Mouse (Mus musculus): ENCODE measurements around the gene Angel1.

Angel1 gene

DNA sequence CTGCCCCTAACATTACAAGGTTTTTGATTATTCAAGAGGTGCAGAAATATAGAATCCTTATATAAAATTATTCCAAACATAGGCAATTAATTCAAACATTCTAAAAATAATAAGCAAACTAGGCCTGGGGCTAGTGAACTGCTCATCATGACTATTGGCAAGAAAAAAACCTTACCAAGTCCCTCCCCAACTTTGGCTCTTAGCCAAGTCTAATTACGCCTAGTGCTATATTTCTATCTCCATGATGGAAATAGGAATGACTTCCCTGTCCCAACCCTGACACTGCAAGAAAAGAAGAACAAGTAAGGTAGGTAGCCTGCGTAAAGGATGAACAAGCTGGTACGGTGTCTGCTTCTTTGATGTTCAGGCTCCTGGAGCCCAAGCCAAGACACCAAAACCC lies 23.6 kb downstream of the Angel1 start:
- DNase-seq (ENCODE audit: low read depth, low spot score): no peak

DNA sequence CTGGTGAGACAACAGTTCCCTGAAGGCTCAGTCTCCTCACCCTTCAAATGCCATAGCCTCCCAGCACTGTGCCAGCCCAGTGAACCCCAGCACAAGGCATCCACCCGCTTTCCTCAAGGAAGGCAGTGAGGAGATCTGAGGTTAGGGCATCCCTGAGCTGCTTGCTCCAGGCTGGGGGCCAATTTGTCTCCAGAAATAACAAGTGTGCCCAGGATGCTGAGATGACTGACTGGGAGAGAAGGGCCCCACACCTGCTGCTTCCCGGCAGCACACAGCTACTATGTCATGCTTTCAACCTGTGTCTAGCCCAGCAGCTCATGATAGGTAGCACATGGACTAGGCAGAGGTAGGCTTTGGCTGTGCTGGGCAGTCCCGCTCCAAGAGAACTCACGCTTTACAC lies 24.8 kb downstream of the Angel1 start:
- DNase-seq (ENCODE audit: low read depth, low spot score): no peak

DNA sequence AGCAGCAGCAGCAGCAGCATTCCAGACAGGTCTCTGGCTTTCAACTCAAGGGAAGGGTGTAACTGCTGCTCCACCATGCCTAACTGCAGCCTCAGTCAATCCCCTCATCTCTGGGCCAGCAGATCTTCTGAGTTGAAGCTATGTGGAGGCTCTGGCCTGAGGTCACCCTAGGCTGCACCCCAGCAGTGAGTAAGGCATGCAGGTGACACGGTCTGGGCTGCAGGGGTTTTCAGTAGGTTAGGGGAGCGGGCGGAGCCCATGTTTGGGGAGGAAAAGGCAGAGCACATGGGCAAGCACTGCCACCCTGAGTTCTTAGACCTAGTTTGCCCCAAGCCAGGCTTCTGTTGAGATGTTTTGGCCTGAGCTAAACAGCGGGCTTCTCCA lies 25.3 kb downstream of the Angel1 start:
- no peak for DNase-seq (ENCODE audit: low read depth, low spot score)

DNA sequence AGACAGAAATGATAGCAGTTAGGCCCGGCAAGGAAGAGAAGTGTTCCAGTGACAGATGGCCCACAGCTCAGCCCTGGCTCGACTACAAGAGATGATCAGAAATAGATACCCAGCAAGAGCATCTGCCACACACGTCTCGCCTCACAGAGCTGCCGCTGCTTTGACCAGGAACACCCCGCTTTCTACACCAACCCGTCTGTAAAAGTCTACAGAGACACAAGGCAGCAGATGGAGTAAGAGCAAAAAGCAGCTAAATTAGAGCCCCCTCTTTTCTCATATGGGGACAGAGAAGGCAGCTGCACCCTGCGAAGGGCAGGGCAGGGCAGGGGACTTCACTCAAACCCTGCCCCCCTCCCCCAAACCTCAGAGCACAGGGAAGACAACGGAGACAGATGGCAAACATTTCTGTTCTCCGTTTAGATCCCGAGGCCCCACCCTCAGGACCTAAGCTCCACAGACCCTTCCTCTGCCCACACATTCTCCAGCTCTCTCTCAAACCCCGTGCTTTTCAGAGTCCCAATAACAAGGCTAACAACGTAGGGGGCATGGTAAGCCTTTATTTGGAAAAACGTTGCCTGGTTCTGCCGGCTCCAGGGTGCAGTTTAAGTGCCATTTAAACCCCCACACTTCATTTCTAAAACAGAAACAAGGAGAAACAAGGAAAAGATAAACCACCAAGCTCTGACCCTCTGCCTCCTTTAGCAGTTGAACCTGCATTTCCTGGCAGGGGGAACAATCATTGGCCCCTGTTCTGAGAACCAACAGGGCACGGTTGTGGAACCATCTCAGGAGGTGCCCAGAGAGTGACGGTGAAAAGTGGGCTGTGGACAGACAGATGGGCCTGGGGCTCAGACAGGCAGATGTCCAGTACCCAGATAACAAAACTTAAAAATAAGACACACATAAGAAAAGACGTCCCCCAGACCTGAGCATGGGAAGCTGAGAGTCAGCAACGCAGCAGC lies 26.0 kb downstream of the Angel1 start:
- no peak for DNase-seq (ENCODE audit: low read depth, low spot score)

DNA sequence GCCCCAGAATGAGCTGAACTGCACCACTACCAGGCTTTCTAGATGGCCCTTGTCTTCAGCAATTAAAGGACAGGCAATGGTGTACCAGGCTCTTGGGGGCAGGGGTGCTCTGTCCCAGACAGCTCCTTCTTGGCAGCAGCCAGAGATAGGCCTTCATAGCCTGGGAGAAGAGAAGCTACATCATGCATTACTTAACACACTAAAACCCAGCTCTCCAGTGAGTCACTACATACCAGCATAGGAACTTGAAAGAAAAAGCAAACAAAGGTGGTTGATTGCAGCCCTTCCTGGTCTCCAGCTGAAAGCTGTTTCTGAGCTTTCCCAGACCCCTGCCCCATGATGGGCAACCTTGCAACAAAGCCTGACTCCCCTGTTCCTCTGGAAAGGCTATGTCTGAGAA lies 27.7 kb downstream of the Angel1 start:
- DNase-seq (ENCODE audit: low read depth, low spot score): no peak

DNA sequence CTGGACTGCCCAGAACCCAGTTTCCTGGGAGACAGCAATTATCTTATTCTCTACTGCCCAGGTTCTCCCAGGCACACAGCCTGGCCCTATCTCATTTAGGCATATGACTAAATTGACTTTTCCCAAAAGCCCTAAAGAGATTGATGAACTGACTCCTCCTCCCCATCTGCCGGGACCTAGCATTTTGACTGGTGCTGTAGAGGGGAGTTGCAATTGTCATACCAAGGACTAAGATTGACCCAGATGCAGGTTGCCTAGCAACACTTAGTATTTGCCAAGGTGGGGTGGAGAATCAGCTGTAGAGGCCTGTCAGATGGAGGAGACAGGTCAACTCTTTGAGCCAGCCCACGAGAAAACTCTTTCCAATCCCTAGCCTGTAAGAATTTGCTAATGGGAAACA lies 28.3 kb downstream of the Angel1 start:
- DNase-seq (ENCODE audit: low read depth, low spot score): no peak

DNA sequence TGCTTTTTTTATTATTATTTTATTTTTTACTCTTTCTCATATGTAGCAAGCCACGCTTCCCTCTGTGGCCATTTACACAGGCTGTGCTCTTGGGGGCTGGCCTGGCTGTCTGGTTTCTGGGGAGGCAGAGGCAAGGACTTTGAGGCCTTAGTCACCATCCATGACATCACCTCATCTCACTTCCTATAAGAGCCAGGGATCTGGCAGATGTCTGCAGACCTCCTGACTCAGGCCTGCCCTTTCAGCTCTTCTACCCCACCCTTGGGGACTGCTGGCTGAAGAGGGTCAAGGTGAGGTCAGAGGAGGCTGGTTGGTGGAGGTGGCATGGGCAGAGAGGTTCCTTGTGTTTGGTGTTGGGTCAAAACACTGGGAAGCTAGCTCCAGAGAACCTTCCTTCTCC lies 31.8 kb downstream of the Angel1 start:
- no peak for DNase-seq (ENCODE audit: low read depth, low spot score)

DNA sequence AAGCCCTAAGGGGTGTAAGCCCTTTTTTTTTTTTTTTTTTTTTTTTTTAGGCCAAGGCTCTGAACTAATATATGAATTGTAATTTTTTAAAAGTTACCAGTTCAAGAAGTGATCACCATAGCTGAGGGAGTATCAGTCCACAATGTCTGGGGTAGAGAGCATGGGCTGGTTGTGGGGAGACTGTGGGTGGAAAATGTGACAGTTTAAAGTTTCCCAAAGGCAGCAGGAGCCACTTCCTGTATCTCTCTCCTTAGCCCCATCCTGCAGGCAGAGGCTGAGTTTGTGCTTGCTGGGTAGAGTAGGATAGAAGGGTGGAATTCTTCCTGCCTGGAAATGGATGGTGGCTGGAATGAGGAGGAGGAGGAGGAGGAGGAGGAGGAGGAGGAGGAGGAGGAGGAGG lies 32.9 kb downstream of the Angel1 start:
- DNase-seq (ENCODE audit: low read depth, low spot score): peak; percentile 47

DNA sequence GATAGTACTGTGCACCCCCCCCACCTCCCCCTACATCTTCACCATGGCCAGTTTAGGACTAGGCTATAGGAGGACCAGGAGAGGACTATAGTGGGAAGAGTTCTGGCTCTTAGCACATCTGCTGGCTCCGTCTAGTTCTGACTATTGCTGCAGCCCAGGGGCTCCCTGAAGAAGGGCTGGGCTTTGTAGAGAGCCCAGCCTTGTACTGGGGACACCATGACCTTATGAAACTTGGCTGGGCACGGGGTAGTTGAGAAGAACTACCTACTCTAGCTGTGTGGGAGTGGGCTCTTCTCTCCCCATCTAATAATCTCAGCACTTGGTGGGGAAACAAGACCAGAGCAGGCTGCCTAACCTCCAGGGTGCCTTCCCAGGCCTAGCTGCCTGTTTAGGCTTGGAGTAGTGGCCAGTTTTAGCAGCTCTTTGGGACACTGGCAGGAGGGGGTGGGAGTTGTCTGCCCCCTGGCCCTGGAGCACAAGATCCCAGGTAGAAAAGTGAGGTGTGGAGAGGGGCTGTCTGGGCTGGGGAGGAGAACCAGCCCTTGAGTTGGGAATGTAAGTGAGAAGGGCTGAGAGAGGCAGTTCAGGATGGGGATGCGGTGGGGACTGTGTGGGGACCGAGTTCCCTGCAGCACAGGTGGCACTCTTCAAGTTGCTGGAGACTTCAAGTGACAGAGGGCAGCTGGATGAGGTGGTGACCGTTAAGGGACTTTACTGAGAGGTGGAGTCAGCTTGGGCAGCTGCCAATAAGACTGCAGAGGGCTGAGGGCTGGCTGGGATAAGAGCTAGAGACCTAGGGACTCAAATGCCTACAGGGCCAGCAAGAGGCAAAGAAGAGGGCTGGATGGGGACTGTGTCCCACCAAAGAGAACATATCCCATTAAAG lies 33.5 kb downstream of the Angel1 start:
- DNase-seq (ENCODE audit: low read depth, low spot score): no peak

DNA sequence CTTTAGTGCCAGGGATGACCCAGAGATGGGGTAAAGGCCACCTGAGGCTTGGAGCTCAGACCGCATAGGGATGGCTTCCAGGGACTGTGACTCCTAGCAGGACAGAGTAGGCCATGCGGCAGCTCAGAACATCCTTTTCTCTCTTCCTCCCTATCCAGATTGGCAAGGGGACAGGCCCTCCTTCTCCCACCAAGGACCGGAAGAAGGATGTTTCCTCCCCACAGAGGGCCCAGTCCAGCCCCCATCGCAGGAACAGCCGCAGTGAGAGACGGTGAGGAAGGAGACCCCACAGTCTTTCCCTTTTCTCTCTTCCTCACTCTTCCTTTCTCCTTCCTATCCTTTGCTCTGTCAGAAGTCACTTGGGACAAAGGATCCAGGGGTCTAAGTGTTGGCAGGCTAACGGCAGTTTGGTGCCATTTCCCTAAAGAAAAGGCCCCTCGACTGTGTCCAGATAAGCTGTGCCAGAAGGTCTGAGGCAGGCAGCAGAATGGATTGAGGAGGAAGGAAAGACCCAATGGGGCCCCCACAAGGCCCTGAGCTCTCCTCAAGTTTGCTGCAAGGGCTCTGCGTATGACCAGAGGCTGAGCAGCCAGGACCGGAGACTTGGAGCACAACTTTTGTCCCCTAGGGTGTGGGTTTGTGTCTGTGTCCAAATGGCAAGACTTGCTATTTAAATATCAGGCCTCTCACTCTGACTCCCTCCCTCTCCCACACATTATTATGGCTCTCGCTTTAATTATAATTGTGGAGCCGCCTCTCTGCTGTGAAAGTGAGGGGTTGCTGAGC lies 35.4 kb downstream of the Angel1 start:
- no peak for DNase-seq (ENCODE audit: low read depth, low spot score)

DNA sequence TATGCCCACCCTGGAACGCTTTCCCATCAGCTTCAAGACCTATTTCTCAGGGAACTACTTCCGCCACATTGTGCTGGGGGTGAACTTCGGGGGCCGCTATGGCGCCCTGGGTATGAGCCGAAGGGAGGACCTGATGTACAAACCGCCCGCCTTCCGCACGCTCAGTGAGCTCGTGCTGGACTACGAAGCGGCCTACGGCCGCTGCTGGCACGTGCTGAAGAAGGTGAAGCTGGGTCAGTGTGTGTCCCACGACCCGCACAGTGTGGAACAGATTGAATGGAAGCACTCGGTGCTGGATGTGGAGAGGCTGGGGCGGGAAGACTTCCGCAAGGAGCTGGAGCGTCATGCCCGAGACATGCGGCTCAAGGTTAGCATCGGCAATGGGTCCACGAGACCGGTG lies 37.3 kb downstream of the Angel1 start:
- DNase-seq (ENCODE audit: low read depth, low spot score): no peak

DNA sequence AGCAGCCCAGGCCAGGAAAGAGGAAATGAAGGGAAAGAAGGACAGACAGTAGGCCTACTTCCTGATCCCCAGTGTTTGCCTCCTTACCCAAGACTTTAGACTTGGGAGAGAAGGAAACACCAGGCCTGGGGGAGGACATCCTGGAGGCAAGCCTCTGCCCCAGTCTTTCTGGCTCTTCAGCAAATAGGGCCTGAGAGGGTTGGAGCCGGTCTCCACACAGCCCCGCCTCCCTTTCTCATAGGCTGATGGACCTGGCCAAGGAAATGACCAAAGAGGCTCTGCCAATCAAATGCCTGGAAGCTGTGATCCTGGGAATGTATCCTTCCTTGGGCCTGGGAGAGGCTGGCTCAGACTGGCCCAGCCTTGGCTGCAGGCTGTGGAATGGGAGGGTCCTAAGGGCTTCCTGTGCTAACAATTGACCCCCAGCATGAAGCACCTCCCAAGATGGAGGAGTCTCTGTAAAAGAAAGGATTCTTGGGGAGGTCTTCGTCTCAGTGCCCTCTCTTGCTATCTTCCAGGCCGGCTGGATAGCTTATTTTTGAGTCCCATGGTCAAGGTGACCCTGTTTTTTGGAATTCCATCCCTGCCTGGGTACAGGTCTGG lies 38.2 kb downstream of the Angel1 start:
- no peak for DNase-seq (ENCODE audit: low read depth, low spot score)

DNA sequence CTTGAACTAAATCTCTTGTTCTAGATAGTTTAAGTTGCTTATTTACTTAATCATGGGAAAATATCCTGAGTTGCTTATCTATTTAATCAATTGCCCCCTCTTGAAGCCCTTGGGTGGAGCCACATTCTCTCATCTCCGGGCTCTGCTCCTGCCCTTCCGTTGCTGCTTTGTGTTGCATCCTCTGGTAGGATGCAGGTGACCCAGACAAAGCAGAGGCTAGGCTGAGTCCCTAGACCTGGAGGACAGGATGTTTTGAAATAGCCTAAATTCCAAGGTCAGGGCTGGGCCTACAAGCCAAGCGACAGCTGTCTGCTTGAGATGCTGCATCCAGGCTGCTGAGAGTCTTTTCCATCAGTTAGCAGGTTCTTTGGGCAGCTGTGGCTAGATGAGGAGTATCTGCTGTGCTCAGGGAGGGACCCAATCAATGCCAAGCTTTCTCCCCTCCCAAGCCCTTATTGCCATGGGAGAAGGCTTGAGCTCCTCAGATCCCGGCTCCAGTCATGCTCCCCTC lies 38.8 kb downstream of the Angel1 start:
- no peak for DNase-seq (ENCODE audit: low read depth, low spot score)

DNA sequence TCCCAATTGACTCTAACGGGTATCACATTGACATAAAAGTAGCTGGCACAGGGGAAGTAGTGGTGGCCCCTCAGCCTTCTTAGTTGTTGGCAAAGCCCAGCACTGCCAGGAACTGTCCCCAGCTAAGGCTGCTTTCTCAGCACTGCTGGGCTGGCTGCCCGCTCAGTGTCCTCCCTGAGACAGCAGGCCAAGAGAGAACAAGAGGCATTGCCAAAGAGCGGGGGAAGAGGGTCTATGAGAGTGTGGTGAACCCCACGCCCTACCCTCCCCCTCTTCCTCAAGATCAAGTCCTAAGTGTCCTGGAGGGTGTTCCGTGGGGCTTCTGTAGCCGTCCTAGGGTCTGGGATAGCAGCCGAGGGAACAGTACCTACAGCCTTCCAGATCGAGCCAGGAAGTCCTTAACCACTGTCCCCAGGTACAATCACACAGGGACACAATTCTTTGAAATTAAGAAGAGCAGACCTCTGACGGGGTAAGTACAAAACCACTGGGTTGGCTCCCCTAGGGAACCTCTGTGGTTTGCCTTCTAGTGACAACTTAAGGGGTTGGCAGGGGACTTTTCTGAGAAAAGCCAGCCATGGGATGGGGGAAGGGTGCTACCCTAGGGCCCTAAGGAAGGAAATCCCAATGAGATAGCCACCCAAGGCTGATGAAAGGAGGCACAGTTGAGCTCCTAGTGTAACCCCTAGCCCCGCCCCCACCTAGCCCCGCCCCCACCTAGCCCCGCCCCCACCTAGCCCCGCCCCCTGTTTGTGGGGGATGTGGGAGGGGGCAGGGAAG lies 39.5 kb downstream of the Angel1 start:
- peak; percentile 58 for DNase-seq (ENCODE audit: low read depth, low spot score)

DNA sequence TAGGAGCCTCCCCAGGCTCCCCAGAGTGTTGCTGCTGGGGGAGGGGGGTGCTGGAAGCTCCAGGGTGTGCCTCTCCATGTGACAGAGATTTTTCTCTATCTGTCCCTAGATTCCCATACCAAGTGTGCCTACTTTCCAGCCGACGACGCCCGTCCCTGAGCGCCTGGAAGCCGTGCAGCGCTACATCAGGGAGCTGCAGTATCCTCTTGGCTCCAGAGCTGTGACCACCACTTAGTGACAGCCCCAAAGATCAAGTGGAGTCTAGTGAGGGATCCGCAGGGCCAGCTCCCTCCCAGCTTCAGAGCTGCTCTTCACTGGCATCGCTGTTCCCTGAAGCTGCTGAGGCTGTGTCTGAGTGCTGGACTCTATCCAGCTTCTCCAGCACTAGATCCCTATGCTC lies 41.0 kb downstream of the Angel1 start:
- DNase-seq (ENCODE audit: low read depth, low spot score): no peak

DNA sequence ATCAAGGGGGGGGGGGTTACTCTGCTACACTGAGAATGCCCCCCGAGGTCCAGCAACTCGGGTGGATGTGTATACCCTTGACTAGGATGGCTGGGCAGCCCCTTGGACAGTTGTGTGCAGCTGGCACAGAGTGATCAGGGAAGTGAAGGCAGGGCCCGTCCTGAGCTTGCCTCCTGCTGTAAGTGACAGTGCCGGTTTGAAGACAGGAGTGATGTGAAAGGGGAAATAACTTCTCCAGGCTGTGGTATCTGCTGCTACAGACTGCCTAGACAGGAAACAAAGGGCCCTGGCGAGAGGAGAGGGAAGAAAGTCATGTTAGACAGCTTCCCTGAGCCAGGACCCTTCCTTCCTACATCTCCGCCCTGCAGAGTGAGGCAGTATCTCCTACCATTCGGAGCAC lies 42.6 kb downstream of the Angel1 start:
- no peak for DNase-seq (ENCODE audit: low read depth, low spot score)

DNA sequence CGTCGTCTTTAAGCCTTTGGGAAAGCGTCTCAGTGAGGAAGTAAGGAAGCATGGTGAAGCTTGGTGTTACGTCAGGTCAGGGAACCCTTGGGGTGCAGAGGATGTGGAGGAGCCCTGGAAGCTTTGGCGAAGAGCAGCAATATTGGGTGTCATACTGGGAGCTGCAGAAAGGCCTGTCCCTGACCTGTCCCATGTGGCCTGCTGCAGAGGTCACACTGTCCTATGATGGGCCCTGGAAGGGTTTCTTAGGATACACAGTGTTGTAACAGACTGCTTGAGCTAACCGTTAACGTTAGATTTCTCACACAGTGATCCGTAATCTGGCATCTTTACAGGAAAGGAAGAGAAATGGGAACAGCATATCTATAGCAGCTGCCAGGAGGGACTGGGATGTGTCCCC lies 44.1 kb downstream of the Angel1 start:
- DNase-seq (ENCODE audit: low read depth, low spot score): no peak

DNA sequence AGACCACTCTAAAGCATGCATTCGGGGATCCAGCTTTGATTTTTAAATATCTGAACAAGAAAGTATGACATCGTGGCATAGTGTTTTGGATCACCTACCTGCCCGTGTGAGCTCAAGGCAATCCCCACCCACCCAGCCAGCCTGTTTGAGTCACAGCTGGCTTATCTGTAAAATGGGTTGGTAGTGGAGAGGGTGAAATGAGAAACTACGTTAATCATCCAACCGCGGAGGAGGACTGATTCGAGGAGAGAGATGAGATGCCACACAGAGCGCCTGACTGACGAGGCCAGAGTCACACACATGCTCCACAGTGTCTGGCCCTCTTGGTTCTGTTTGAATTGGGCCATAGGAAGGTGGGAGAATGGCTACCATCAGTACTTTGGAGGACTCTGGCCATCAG lies 44.6 kb downstream of the Angel1 start:
- no peak for DNase-seq (ENCODE audit: low read depth, low spot score)

DNA sequence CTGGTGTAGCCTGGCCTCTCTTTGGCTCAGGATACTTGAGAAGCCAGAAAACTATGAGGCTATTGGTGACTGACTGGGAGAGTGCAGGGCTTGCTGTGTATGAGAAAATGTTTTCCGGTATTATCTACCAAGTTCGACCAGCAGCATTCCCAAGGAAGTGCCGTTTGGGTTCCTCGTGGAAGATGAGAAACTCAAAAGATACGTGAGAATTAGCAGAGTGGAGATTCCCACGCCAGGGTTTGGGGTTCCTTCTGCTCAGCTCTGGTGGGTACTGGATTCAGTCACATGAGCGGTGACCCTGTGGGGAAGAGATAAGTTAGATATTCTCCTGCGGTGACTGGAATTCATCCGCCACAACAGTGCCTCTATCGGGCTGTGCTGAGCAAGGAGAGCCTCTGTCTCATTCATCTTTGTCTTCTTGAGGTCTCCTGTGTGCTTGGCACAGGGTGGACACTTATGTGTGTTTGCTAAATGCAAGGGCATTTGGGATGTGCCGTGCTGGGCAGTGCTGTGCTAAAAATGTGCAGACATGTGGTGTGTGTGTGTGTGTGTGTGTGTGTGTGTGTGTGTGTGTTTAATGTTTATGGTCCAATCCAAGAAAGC lies 45.6 kb downstream of the Angel1 start:
- no peak for DNase-seq (ENCODE audit: low read depth, low spot score)

DNA sequence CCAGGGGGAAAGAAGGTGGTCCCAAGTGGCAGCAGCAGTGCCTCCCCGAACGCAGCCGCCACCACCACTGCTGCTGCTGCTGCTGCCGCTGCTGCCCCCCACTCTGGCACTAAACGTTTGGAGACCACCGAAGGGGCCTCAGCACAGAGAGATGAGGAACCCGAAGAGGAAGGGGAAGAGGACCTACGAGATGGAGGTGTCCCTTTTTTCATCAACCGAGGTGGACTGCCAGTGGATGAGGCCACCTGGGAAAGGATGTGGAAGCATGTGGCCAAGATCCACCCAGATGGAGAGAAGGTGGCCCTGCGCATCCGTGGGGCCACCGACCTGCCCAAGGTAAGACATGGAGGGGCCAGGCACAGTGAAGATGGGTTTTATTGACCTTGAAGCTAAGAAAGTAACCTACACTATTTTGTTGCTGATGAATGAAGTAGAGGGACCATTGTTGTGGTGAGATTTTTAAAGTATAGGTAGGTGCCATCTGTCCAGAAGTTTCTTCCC lies 46.2 kb downstream of the Angel1 start:
- DNase-seq (ENCODE audit: low read depth, low spot score): no peak
